Mouse (Mus musculus): Measurements from ENCODE around the gene Ctrl.

- TF ChIP-seq CTCF (IDR thresholded peaks at IDR 0.05; ENCODE audit: insufficient read depth, low read length) = no peak
- TF ChIP-seq POLR2A (IDR thresholded peaks at IDR 0.05; ENCODE audit: borderline replicate concordance, extremely low read depth, low read depth, low read length) = no peak
These were observed 22.9 kb upstream of the Ctrl start for GRCm38 (mm10) chr8:105956556-105956955.

Data from lung, adult 2 months (tissue).